Mouse (Mus musculus) midbrain, embryonic 12.5 days (tissue): ENCODE results near the gene Eif1ad. TPM values are rescaled to one million over a fixed set of nuclear protein-coding genes. Genes with fewer than 3 reads are reported as not detected.
A peak's percentile ranks its signal among the peaks of the same experiment; 100 is the strongest.
"Not testable (repeated sequence)": the region's sequence is repeated elsewhere in the genome, so short reads cannot be mapped to it uniquely, and the experiment has no call there.

Source experiments
- ATAC-seq: fragments of 200-750 bp; cut with Nextera tagmentation; 2 replicates; pipeline ENCODE4 v1.8.0; 2017; ENCODE audit warnings: low read depth, moderate TSS enrichment, moderate library complexity; ENCODE audit not compliant: low FRiP score
- H3K27ac ChIP-seq: fragments of 300-500 bp; sonication (generic); replicated peaks from 2 replicates; pipeline ENCODE4 v1.5.1; 2016; ENCODE audit warnings: mild to moderate bottlenecking
- H3K27me3 ChIP-seq: fragments of 300-500 bp; sonication (generic); 2 replicates; pipeline ENCODE4 v1.6.1; 2016; ENCODE audit warnings: mild to moderate bottlenecking
- H3K36me3 ChIP-seq: fragments of 300-500 bp; sonication (generic); 2 replicates; pipeline ENCODE4 v1.6.1; 2016
- H3K4me1 ChIP-seq: fragments of 300-500 bp; sonication (generic); 2 replicates; pipeline ENCODE4 v1.6.1; 2016
- H3K4me2 ChIP-seq: fragments of 300-500 bp; sonication (generic); replicated peaks from 2 replicates; pipeline ENCODE4 v1.6.1; 2016; ENCODE audit warnings: mild to moderate bottlenecking, moderate library complexity
- H3K4me3 ChIP-seq: fragments of 300-500 bp; sonication (generic); 2 replicates; pipeline ENCODE4 v1.5.1; 2016; ENCODE audit warnings: mild to moderate bottlenecking
- H3K9ac ChIP-seq: fragments of 300-500 bp; sonication (generic); replicated peaks from 2 replicates; pipeline ENCODE4 v1.6.1; 2016; ENCODE audit warnings: mild to moderate bottlenecking, moderate library complexity
- H3K9me3 ChIP-seq: fragments of 300-500 bp; sonication (generic); 2 replicates; pipeline ENCODE4 v1.6.1; 2016; ENCODE audit warnings: mild to moderate bottlenecking
- WGBS: fragments of 180-500 bp; shearing (Covaris S2); methylation state at CpG from one replicate; pipeline ENCODE4 v1.1.7; 2016; 5-methylcytosine and 5-hydroxymethylcytosine counted together
- polyA plus RNA-seq: library from polyadenylated mRNA; unstranded; fragments of >200 nt; fragmentation: Nextera tagmentation; extraction: Ambion mirVana; gene quantifications from 2 replicates; pipeline ENCODE4 v1.2.1, GENCODE M21; 2016

Gene Eif1ad
- polyA plus RNA-seq, result 75.9 and 79.9 TPM in 2 replicates

GRCm38 (mm10) chr19:5366175-5367052, at the start of gene Eif1ad:
TSS of gene Eif1ad (plus strand) at chr19:5366741.
- no peaks in the 10 kb centered on the region for H3K27me3 ChIP-seq
- under 1% methylated on average over 84 of the region's 92 CpGs for WGBS
- peaks cover 22% of the 10 kb centered on the region for H3K4me1 ChIP-seq
- peak within 1 kb of the TSS; percentile 85 for H3K9ac ChIP-seq
- peak; percentile 95 for ATAC-seq
- peak within 1 kb of the TSS; percentile 97 for H3K4me3 ChIP-seq
- no peaks in the 10 kb centered on the region for H3K9me3 ChIP-seq
- H3K4me2 ChIP-seq, result peak within 1 kb of the TSS; percentile 94
- peak within 1 kb of the TSS; percentile 95 for H3K27ac ChIP-seq
- peaks cover 53% of the 10 kb centered on the region for H3K36me3 ChIP-seq

DNA sequence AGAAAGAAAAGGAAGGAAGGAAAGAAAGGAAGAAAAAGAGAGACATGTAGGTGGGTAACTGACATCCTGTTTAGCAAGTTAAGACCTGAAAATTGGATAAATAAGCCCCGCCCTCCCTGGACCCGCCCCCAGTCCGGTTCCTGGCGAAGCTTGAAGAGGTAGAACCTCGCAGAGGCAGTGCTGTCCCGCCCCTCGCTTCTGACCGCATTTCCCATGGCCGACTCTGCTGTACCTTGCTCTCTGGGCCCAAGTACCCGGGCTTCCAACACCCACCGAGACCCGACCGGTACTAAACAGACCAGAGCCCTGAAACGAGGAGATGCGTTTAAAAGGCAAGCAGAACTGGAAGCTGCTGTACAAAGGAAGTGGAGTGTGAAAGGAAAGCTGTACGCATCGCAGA, 42.7 kb upstream of the Eif1ad start:
- H3K36me3 ChIP-seq, result no peaks in the 10 kb centered on the region
- H3K4me1 ChIP-seq, result no peaks in the 10 kb centered on the region
- 64% methylated on average over 17 of the region's 17 CpGs for WGBS
- no peaks in the 10 kb centered on the region for H3K27me3 ChIP-seq
- H3K9ac ChIP-seq, result no peak overlapping the region
- no peak overlapping the region for H3K4me3 ChIP-seq
- H3K9me3 ChIP-seq, result no peaks in the 10 kb centered on the region
- no peak overlapping the region for H3K4me2 ChIP-seq
- ATAC-seq, result no peak
- no peak overlapping the region for H3K27ac ChIP-seq

- Histone ChIP-seq H3K27me3 (no peaks in the 10 kb centered on the region), H3K36me3 (no peaks in the 10 kb centered on the region), H3K9me3 (no peaks in the 10 kb centered on the region), H3K9ac (no peak overlapping the region), H3K4me3 (no peak overlapping the region), H3K27ac (no peak overlapping the region), H3K4me1 (no peaks in the 10 kb centered on the region), H3K4me2 (no peak overlapping the region)
- ATAC-seq, result no peak
- WGBS, result 72% methylated on average over 19 of the region's 19 CpGs
These were observed 38.6 kb upstream of the Eif1ad start for GRCm38 (mm10) chr19:5327970-5328369.

DNA sequence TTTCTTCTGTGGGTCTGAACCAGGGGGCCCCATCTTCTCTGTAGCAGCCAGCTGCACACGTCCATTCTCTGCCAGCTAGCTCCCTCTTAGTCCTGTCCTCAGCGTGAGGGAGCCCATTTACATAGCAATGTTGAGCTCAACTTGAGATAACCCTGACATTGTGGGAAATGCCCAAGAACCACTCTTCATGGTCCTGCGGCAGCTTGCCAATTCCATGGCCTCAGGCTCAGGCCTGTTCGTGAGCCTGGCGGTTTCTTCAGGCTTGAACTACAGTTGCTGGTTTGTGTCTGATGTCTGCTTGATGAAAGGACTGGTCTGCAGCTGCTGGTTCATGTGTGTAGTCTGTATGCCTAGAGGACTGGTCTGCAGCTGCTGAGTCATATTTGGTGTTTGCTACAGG, 31.8 kb upstream of the Eif1ad start:
- Histone ChIP-seq H3K4me1 (no peaks in the 10 kb centered on the region), H3K4me3 (no peak overlapping the region), H3K36me3 (no peaks in the 10 kb centered on the region), H3K27me3 (no peaks in the 10 kb centered on the region), H3K4me2 (no peak overlapping the region), H3K27ac (no peak overlapping the region), H3K9ac (no peak overlapping the region), H3K9me3 (no peaks in the 10 kb centered on the region)
- ATAC-seq, result no peak
- WGBS, result 80% methylated on average over 5 of the region's 5 CpGs

DNA sequence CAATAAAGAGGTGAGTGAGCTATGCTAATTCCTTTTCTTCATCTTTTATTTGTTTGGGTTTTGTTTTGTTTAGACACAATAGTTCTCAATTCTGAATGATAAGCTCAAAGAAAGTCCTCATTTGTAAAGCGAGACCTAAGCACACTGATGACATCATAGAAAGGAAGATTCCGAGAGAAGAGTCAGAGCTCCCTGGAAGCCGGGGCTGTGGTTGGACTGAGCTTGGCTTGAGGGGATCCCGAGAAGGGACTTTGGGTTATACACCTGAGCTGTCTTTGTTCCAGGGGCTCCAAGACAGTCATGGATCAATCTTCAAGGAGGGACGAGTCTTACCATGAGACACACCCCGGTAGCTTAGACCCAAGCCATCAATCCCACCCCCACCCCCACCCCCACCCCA, 31.1 kb upstream of the Eif1ad start, which contains the start of gene Catsper1:
Catsper1 (plus strand) TSS at position 301 of the 400 bp plus-strand sequence.
- Histone ChIP-seq H3K9ac (no peak within 1 kb of the TSS), H3K27me3 (no peaks in the 10 kb centered on the region), H3K4me1 (no peaks in the 10 kb centered on the region), H3K27ac (no peak within 1 kb of the TSS), H3K4me2 (no peak within 1 kb of the TSS), H3K9me3 (no peaks in the 10 kb centered on the region), H3K4me3 (no peak within 1 kb of the TSS), H3K36me3 (no peaks in the 10 kb centered on the region)
- 90% methylated on average over 6 of the region's 6 CpGs for WGBS
- ATAC-seq, result no peak

- Histone ChIP-seq H3K27me3 (no peaks in the 10 kb centered on the region), H3K4me3 (no peak overlapping the region), H3K27ac (no peak overlapping the region), H3K9ac (no peak overlapping the region), H3K4me1 (no peaks in the 10 kb centered on the region), H3K36me3 (no peaks in the 10 kb centered on the region), H3K9me3 (no peaks in the 10 kb centered on the region), H3K4me2 (no peak overlapping the region)
- no peak for ATAC-seq
- WGBS, result 20% methylated on average over 5 of the region's 5 CpGs
These were observed 28.6 kb upstream of the Eif1ad start for GRCm38 (mm10) chr19:5337975-5338374.

DNA sequence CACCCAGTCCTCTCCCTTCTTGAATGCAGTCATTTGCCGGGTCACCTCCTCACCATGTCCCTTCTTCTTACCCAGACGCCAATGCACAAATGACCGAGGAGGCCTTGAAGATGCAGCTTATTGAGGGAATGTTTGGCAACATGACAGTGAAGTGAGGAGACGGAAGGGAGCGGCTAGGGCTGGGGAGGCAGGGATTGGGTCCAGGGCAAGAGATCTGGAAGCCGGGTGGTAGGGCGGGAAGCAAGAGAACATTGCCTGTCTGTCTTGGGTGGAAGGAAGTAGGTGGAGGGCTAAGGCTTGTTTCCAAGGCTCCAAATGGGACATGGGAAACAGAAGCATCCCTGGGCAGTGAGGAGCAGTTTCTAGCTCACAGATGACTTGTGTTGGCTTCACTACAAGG, 25.2 kb upstream of the Eif1ad start:
- Histone ChIP-seq H3K27ac (no peak overlapping the region), H3K4me1 (no peaks in the 10 kb centered on the region), H3K27me3 (no peaks in the 10 kb centered on the region), H3K36me3 (no peaks in the 10 kb centered on the region), H3K9ac (no peak overlapping the region), H3K4me3 (no peak overlapping the region), H3K9me3 (no peaks in the 10 kb centered on the region), H3K4me2 (no peak overlapping the region)
- 89% methylated on average over 7 of the region's 7 CpGs for WGBS
- ATAC-seq, result no peak

GRCm38 (mm10) chr19:5345297-5346131, 21.0 kb upstream of the Eif1ad start:
- Histone ChIP-seq H3K4me3 (no peak overlapping the region), H3K27me3 (peaks cover 13% of the 10 kb centered on the region; the same call in 1 of the 2 replicates), H3K9me3 (no peaks in the 10 kb centered on the region), H3K27ac (no peak overlapping the region), H3K4me2 (no peak overlapping the region), H3K4me1 (peaks cover 9% of the 10 kb centered on the region; the same call in 1 of the 2 replicates), H3K36me3 (no peaks in the 10 kb centered on the region), H3K9ac (no peak overlapping the region)
- ATAC-seq, result no peak
- 86% methylated on average over 6 of the region's 6 CpGs for WGBS

DNA sequence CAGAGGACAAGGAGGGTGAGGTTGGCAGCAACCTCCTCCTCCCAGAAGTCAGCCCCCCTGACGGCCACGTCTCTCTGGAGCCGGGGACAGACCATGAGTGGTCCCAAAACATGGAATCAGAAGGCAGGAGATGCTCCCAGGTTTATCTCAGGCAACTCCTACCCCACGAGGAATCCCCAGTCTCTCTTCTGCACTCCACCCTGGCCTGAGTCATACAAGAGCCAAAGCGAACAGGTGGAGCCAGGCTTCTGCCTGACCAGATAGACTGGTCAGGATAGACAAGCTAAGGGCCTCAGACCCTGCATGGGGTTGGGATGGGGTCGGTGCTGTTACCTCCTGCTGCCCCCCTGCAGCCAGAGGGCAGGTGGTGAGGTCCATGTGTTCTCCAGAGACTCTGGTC, 18.5 kb upstream of the Eif1ad start:
- no peak for ATAC-seq
- Histone ChIP-seq H3K4me2 (no peak overlapping the region), H3K4me1 (peaks cover 9% of the 10 kb centered on the region; the same call in 1 of the 2 replicates), H3K9ac (no peak overlapping the region), H3K27me3 (peaks cover 15% of the 10 kb centered on the region; the same call in 1 of the 2 replicates), H3K9me3 (no peaks in the 10 kb centered on the region), H3K36me3 (no peaks in the 10 kb centered on the region), H3K27ac (no peak overlapping the region), H3K4me3 (no peak overlapping the region)
- 78% methylated on average over 6 of the region's 6 CpGs for WGBS

- no peak for ATAC-seq
These were observed 17.7 kb upstream of the Eif1ad start for GRCm38 (mm10) chr19:5348526-5349501.

GRCm38 (mm10) chr19:5349502-5349873, 17.1 kb upstream of the Eif1ad start, which contains the start of gene Cst6:
TSS of gene Cst6 (minus strand) at chr19:5349574.
- not testable (repeated sequence) for ATAC-seq, H3K4me1 ChIP-seq, H3K27ac ChIP-seq, H3K9me3 ChIP-seq, H3K36me3 ChIP-seq
- Histone ChIP-seq H3K9ac (peak within 1 kb of the TSS; percentile 71), H3K27me3 (peaks cover 15% of the 10 kb centered on the region; the same call in 1 of the 2 replicates), H3K4me2 (peak within 1 kb of the TSS; percentile 67), H3K4me3 (peak within 1 kb of the TSS; percentile 41)
- WGBS, result 65% methylated on average over 6 of the region's 6 CpGs

More at GRCm38 (mm10) chr19:5348526-5349501, 17.7 kb upstream of the Eif1ad start:
- peak overlapping the region; percentile 41 for H3K4me3 ChIP-seq
- H3K9me3 ChIP-seq, result no peaks in the 10 kb centered on the region
- 6% methylated on average over 34 of the region's 34 CpGs for WGBS
- peak overlapping the region; percentile 67 for H3K4me2 ChIP-seq
- no peaks in the 10 kb centered on the region for H3K36me3 ChIP-seq
- no peak overlapping the region for H3K27ac ChIP-seq
- H3K4me1 ChIP-seq, result peaks cover 9% of the 10 kb centered on the region; the same call in 1 of the 2 replicates
- peak overlapping the region; percentile 71 for H3K9ac ChIP-seq
- peaks cover 15% of the 10 kb centered on the region; the same call in 1 of the 2 replicates for H3K27me3 ChIP-seq
